Mouse (Mus musculus) kidney, adult 2 months (tissue): ENCODE measurements around the gene Ier2.

Experiments
- CTCF ChIP-seq: fragments of 200-500 bp; conservative IDR thresholded peaks from 2 replicates; pipeline ENCODE4 v1.5.1; 2011; ENCODE audit warnings: low read depth, mild to moderate bottlenecking, control low read depth, low read length, moderate library complexity, mixed read lengths; ENCODE audit not compliant: insufficient read depth, insufficient read length
- POLR2A ChIP-seq: fragments of 200-500 bp; IDR thresholded peaks from one replicate; pipeline ENCODE4 v1.6.1; 2011; ENCODE audit warnings: low read depth, low read length, control low read depth

GRCm38 (mm10) chr8:84636051-84636691, 26.5 kb downstream of the Ier2 start:
- TF ChIP-seq POLR2A, result no peak
- no peak for TF ChIP-seq CTCF
